Mouse (Mus musculus): Measurements from ENCODE around the gene Atp23.
A peak's percentile ranks its signal among the peaks of the same experiment; 100 is the strongest.

GRCm38 (mm10) chr10:126869372-126870318 lies 31.5 kb downstream of the Atp23 start:
- TF ChIP-seq CTCF (IDR thresholded peaks at IDR 0.05; ENCODE audit: low read depth, low read length) (peak; percentile 94), POLR2A (IDR thresholded peaks at IDR 0.05; ENCODE audit: extremely low read depth, insufficient read depth, low read length) (no peak)

Measured in liver, adult 2 months (tissue).